Mouse (Mus musculus) urinary bladder, postnatal 36 days (tissue): ENCODE results near the gene Cdc27.
"Not testable (repeated sequence)": the region's sequence is repeated elsewhere in the genome, so short reads cannot be mapped to it uniquely, and the experiment has no call there.

Experiments
- DNase-seq, 2 experiments: peaks; one replicate each; pipeline ENCODE4 v3.0.0; 2022; ENCODE audit warnings: low spot score in 2 of 2, mixed read lengths in 1 of 2

Gene Cdc27

DNA sequence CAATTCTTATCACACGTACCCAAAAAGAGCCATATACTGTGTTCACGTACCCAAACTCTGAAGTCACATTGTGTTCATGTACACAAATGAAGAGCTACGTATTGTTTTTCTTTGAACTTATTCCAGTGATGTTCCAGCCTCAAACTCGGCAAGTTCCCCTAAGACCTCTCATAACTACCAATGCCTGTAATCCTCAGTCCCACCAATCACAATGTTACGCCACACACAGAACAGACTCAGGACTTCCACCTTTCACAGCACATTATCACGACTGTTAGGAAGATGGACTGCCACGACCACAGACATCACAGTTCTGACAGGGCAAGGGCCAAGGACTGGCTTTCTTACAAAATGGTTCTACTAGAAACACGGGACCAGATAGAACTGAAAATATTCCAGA, 20.1 kb upstream of the Cdc27 start:
- not testable (repeated sequence) for DNase-seq

DNA sequence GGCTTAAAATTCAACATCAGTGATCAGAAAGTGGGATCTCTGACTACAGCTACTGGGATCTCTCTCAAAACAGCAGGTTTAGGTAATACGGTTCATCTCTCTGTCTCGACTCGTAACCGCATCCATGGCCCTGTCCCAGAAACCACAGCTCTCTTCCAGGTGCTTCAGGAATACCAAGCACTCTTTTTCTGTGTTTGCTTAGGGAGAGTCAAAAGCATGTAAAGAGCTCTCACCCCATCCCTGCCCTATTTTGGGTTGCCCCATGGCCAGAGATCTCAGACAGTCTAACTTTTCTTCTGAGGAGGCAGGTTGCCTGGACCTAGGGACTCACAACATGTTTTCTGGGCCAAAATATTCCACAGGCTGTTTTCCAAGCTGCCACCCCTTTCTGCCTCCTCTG, 17.9 kb upstream of the Cdc27 start:
- no peak for DNase-seq

DNA sequence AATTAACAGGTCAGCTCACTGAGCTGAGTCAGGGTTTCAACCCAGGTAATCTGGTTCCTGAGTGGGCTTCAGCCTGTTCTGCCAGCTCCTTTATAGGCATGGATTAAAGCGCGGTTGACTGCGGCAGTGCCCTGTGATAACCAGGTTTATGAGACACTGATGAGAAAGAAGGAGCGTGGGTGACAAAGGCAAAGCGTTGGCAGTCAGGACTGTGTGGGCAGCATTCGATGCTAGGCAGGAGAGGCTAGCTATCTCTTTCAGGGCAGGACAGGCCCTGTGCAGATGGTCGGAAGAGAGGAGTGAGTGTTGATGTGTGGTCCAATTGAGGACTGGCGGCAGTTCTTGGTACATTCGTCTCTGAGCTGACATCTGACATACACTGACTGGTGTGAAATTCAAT, 17.3 kb upstream of the Cdc27 start:
- DNase-seq = no peak

DNA sequence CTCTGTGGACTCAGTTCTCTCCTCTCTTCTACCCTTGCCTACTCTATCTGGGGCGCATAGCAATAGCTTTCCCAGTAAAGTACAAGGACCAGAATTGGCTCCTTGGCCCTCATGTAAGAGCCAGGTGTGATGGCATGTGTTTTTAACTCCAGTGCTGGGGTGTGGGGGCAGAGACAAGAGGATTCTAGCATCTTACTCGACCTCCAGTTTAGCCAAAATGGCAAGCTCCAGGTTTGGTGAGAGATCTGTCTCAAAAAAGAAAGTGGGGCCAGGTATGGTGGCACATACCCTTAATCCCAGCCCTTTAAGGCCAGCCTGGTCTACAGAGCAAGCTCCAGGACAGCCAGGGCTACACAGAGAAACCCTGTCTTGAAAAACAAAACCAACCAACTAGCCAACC, 16.4 kb upstream of the Cdc27 start:
- DNase-seq = no peak

DNA sequence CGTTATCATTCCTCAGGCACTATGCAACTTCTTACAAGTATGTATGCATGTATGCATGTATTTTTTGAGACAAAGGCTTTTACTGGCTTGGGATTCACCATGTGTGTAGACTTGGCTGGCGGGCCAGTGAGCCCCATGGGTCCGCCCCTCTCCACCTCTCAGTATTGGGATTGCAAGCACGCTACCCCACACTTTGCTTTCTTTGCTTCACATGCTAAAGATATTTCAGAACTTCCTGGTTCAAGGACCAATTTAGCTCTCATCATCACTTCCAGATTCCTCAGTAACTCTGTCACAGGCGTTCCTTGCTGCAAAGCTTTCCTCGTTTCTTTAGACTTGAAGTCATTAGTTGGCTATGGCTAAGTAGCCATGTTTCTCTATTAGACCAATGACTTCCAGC, 15.7 kb upstream of the Cdc27 start:
- no peak for DNase-seq

DNA sequence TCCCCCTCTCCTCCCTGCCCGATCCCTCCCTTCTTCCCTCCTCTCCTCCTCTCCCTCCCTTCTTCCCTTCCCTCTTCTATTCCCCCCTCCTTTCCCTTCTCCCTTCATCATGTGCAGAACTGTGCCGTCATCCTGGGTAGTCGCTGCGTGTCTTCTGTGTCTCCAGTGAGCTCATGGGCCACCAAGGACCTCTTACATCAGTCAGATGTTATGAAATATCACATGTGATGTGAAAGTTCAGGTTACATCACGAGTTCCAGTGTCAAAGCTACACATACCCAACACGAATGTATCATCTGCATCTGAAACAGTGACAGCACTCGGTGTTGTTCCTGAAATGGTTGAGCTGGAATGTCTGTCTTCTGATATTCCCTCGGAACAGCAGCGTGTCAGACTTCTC, 14.8 kb upstream of the Cdc27 start:
- DNase-seq = no peak

DNA sequence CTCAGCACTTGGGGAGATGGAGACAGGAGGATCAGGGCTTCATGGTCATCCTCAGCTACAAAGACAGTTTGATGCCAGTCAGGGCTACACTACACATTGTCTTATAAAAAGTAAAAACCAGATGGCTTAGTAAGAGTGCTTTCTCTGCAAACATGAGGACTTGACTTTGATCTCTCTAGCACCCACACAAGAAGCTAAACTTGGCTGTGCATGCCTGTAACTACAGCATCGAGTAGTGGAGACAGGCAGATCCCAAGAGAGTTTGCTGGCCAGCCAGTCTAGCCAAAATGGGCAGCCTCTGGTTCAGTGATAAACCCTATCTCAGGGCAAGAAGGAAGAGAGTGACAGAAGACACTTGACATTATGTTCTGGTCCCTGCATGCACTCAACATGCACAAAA, 13.1 kb upstream of the Cdc27 start:
- no peak for DNase-seq

DNA sequence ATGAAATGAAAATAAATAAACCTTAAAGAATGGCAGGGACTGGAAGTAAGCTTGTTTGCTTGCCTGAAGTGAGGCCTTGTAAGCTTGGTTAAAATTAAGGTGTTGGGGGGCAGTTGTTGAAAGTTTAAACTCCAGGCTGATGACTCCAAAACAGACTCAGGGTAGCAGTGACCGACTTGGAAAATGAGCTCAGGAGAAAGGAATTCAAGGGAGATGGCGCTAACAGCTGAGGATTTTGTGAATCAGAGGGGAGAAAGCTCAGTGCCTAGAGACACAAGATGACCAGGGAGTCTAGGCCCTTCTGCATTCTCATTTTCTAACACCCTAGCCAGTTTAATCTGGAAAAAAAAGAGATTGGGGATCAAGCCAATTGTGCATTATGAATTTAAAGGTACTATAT, 10.6 kb upstream of the Cdc27 start:
- no peak for DNase-seq

DNA sequence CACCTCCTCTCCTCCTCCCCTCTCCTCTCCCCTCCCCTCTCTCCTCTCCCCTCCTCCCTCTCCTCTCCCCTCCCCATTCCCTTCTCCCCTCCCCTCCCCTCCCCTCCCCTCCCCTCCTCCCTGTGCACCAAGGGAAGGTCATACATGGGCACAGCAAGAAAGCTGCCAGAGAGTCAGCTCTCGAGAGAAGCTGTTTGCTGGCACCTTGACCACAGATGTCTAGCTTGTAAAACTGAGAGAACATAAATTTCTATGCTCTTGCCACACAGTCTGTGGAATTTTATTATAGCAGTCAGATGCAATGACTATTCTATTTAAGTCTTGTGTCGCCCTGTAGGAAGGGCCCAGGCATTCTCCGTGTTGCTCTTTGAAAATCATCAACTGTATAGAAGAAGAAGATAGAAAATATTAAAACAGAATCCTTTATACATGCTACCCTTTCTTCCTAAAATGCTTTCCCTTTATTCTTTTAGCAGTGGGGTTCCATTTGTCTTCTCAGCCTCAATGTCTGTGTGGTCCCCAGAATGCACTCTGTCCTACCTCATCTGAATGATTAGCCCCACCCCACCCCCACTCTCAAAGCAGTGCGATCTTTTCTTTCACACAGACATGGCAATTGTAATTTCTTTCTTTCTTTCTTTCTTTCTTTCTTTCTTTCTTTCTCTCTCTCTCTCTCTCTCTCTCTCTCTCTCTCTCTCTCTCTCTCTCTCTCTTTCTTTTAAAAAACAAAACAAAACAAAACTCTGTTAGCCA, 8.4 kb upstream of the Cdc27 start:
- no peak for DNase-seq

DNA sequence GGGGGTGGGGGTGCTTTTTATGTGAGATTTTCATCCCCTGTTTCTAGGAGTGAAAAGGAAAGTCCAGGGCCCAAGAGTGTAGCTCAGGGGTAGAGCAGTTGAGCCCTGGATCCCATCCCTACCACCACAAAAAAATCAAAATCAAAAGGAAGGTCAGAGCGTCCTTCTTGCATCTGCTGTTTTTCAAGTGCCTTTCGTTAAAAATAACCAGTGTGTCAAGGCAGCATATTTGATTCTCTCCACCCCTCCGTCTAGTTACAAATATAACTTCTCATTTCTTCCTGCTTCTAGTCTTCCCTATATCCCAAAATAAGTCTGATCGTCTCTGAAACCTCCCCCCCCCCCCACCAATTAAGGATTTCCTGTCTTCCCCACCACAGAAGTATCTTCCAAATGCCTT, 7.6 kb upstream of the Cdc27 start:
- no peak for DNase-seq

DNA sequence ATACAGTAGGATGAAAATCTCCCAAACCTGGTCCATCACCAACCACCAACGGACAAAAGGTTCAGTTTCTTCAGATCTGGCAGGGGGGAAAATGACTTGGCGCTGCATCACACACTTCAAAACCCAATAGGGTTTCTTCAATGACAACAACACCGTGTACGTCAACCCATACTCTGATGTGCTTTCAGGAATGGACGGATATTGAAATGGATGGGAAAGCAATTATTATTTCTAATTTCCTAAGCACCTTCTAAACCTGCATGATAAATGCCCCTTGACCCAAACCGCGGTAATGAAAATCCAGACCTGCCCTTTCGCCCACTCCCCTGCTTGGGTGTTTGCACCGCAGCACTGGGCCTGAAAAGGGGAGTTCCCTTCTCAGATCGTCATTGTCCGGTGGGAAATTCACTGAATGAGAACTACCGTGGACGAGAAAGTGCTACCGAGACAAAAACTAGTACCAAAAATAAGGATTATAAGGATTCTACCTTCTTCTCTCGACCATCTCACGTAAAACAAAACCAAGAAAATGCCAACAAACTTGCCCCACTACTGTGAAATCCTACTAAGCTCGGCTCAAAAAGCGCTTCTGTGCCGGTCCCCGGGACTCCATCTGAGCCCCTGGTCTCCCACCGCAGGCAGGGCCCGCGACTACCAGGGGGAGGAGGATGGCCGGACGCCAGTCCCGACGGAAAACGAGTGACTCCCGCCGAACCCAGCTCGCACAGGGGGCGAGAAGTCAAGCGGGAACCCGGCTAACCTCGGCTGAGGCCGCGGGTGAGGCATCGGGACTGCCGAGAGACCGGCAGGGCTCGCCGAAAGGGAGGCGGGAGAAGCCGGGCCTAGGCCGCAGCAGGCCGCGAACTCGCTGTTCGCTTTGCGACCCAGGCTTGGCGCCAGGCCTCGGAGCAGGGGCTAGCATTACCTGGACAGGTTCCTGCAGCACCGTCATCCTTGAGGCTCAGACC, 698 bp downstream of the Cdc27 start:
- DNase-seq = no peak

DNA sequence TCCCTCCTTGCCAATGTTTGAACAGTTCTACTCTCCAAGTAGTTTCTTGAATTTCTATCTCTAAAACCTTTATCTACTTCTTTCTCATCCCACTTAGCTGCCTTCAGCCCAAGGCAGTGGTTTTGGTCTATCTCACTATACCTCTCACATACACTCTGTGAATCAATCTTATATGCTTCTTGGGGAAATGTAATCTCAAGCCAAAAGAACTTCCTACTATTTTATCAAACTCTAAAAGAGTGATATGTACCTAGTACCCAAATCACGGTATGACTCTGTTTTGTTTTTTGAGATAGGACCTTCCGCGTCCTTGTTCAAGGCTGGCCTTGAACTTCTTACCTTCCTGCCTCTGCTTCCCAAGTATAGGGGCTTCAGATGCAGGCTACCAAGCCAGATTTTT, 2.9 kb downstream of the Cdc27 start:
- no peak for DNase-seq

DNA sequence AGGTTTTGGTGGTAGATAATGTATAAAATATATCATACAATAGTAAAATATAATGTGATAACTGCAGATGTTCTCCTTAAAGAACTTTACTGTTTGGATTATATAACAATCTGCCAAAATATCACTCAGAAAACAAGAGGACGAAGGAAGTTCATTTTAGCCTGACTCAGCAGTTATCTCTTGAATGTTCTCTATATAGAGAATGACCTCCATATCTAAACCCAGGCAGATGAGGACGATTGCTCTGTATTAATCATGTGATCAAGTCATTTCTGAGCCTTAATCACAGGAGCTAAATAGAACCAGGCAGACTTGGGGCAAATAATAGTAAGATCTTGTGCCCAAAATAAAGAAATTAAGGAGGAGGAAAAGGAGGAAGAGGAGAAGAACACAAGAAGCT, 5.9 kb downstream of the Cdc27 start:
- DNase-seq = no peak

DNA sequence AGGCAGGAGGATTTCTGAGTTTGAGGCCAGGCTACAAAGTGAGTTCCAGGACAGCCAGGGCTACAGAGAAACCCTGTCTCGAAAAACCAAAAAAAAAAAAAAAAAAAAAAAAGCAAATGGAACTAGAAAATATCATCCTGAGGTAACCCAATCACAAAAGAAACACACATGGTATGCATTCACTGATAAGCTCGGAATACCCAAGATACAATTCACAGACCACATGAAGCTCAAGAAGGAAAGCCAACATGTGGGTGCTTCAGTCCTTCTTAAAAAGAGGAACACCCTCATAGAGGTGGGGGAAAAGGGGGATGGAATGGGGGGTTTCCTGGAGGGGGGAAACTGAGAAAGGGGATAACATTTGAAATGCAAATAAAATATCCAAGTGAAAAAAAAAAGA, 7.1 kb downstream of the Cdc27 start:
- DNase-seq = not testable (repeated sequence)

DNA sequence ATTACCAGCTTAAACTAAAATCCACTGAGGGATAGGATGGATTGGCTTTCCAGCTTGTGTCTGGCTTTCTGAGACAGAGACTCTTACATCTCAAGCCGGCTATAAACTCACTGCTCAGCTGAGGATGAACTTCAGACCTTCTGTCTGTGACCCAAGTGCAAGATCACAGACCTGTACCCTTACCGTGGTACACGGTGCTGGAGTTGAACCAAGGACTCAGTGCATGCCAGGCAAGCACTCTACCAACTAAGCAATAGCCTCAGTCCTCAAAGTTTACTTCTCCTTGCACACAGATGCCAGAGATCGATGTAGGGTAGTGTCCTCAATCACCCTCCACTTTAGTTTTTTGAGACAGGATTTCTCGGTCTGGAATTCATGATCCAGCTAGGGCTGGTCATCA, 10.6 kb downstream of the Cdc27 start:
- no peak for DNase-seq

DNA sequence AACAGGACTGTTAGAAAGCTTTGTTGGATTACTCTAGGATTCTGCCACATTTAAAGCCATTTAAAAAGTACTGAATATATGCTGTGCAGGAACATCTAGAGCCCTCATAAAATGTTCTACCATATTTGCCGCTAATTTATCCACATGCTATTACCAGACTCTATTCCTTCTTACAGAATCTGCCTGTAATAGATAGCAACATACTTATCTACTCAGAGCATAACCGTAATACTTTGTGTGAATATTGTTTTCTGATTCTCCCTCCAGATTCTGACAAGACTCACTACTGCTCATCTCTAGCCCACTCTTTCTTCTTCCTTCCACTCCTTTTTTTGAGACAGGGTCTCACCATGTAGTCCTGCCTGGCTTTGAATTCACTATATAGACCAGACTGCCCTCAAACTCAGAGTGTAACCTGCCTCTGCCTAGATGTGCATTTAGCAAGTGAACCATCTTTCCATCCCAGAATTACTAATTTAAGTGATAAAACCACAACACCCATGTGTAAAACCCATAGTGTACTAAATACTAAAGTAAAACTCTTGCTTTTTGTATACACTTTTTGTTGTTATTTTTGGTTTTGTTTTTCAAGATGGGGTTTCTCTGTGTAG, 12.4 kb downstream of the Cdc27 start:
- DNase-seq = no peak

DNA sequence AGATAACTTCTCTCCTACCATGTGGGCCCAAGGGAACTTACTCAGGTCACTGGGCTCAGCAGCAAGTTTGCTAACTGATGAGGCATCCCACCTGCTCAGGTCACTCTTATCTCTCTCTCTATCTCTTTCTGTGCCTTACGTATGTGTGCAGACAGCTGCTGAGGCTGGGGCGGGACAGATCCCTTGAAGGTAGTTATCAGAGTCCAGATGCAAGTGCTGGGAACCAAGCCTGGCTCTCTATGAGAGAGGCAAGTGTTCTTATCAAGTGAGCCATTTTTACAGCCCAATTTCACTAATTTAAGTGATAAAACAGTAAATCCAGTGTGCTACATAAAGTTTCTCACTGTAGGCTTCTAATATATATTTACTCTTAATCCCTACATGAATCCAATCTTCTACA, 13.6 kb downstream of the Cdc27 start:
- no peak for DNase-seq

DNA sequence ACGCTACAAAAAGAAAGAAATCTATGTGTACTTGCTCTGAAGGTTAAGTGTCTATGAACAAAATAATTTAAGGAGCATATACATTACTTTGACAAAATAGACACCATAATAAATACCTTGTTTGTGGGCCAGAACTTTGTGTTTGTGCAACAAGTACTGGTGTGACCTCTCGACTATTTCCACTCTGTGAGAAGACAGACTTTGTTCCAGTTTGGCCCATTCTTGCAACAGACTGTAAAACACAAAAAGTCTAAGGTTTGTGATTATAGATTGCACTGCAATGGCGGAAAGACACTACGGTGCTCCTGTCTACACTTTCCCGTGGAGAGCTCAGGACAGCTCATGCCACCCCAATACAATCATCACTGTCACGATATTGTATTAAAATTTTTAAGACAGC, 24.5 kb downstream of the Cdc27 start:
- DNase-seq = no peak

DNA sequence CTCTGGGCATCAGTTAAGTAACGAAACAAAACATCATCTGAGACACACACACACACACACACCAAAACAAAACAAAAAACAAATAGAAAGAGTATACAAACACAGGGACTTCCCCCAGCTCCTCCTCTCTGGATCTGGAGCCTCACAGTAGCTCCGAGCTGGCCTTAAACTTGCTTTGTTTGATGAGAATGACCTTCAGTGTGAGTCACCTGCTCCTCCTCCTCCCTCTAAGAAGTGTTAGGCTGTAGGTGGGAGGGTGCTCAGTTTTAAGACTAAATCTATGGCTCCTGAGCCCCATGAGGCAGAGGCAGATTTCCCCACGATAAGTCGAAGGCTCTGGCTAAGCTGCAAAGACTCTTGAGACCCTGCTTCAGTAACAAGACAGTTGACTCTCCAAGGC, 38.0 kb downstream of the Cdc27 start:
- no peak for DNase-seq

DNA sequence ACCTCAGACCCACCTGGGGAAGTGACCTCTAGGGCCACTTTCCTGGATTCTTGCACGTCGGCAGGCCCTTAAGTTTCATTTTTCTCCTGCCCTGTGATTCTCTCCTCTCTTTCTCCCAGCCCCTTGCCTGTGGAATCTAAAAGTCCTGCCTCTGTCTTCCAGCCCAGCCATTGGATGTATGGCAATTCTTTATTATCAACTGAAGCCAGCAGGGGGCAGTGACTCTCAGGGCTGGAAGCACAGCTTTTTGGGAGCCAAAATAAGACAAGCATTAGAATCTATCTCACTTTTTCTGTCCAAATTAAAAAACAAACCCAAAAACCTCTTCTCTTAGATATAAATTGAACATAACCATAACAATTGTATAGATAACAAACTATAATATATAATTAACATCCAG, 39.8 kb downstream of the Cdc27 start:
- DNase-seq = no peak

DNA sequence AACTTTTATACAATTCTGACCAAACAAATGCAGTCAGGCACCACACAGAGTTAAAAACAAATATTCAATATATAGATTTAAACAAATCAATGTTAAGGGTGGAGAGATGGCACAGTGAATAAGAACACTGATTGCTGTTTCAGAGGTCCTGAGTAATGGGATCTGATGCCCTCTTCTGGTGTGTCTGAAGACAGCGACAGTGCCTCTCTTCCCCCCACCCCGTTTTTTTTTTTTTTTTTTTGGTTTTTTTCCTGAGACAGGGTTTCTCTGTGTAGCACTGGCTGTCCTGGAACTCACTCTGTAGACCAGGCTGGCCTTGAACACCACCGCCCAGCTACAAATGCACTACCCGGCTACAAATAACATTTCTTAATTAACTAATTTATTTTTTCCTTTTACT, 42.0 kb downstream of the Cdc27 start:
- no peak for DNase-seq

DNA sequence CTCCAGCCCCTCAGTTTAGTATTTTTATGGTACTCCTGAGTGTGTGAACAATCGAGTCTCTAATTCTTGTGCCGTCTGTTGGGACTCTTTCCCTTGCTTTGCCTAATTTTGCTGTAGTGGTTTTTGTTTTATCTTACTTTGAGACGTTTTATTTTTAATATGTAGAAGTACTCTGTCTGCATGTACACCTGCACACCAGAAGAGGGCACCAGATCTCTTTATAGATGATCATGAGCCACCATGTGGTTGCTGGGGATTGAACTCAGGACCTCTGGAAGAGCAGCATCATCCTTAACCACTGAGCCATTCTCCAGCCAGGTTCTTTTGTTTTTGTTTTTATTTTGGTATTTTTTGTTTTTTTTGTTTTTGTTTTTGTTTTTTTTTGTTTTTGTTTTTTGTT, 62.1 kb downstream of the Cdc27 start:
- DNase-seq = no peak

DNA sequence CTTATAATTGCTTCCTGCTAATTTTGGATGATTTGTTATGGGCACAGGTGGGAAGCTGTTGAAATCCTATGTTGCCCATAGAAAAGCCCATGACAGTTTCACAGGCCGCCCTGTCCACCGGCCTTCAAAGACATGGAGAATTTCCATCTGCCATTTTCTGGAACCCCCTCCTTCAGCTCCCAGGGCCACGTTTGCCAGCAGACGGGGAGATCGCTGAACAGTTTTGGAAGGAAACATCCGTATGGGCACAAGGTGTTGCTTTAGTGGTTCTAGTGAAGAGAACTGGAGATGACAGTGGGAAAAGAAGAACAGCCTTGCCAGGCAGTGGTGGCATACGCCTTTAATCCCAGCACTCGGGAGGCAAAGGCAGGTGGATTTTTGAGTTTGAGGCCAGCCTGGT, 68.4 kb downstream of the Cdc27 start:
- DNase-seq = no peak
